Mouse (Mus musculus) cerebellum, adult 18-20 months (tissue): ENCODE measurements around the gene E130114P18Rik.

Source experiments
- DNase-seq, 2 experiments: peaks; one replicate each; pipeline ENCODE4 v3.0.0; 2021

The E130114P18Rik gene

DNA sequence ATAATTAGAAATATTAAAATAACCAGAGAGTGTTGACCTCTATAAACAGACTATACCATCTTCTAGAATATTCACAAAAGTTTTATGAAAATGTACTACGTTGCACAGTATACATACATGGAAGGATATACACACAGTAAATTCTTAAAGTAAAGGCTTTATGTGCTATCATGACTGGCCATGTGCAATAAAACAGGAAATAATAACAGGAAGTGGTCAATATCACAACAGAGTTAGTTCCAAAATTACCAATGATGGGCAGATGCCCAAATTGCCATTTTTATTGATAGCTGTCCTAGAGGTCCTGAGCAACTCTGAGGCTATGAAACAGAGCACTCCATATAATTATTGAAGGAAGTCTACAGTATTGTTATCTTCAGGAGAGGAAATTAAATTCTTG is 180.4 kb downstream of the E130114P18Rik start:
- no peak for DNase-seq

DNA sequence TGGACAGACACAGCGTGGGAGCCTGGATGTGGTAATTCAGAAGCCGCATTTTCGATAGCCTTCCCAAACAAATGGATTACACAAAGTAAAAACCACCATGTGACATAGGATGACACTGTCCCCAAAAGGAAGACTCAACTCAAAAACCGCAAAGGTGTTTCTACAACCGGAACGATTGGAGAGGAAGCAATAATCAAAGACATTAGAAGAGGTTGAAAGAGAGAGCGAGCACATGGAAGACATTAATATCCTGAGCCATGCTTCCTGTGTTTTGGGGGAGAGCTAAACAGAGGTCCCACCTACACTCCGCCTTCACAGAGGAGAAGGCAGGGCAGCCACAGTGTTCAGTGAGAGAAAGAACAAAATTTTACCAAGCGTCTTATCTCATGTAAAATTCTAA is 181.5 kb downstream of the E130114P18Rik start:
- DNase-seq = no peak

- DNase-seq = no peak
Observed at GRCm38 (mm10) chr4:97593869-97594268, 184.0 kb downstream of the E130114P18Rik start.

DNA sequence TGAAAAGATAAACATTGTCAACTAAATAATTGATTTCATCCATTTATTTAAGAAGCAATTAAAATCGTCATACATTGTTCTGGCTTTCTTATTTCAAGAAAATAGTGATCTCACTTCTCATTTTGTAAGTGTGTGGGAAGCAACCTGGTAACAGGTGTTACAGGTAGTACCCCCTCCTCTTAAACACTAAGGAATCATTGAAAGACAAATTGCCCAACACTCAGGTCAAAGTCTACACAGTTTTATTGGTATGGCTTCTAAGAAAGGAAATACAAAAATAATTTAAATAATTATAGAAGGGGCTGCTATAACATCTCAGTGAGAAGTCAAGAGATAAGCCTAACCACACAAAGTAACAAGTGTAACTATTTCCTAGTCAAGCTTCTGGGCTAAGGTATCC is 188.1 kb downstream of the E130114P18Rik start:
- no peak for DNase-seq

DNA sequence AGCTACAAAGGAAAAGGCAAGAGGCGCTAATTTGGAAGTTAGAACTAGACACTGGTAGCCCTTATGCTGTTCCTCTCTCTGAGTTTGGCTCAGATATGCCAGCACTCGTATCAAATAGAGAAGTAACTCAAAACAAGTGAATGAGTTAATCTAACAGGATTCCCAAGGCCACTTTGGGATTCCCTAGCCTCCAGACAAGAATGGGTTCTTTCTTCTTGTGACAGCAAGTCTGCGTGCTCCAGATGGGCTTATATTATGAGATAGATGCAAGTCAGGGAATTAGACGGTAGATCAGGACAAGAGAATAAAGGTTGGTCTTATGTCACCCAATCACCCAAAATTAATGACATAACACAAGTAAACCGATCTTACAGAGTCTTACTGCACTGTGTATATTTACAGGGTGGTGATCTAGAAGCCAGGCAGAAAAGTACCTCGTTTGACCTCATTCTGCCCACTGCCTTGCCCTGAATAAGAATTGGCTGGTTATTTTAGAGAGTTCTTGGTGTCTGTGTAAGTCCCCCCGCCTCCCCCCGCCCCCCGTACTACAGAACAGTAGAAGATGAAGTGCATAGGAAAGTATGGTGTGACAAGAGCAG is 190.4 kb downstream of the E130114P18Rik start:
- DNase-seq = no peak

DNA sequence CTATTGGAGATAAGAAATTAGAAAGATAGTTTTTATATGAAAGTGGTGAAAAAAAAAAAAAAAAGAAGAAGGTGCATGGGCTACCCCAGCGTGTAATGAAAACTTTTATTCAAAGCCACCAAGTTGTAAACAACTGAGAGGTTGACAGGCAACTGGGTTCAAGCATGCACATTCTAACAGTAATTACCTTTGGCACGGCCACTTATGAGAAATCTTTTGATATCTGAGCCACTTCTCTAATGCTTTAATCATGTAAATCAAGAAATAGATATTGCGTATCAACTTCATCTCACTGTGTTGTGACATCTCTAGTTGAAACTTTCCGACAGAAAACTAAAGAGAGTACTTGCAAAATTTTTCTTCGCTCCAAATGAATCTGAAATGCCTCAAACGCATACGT is 192.7 kb downstream of the E130114P18Rik start:
- DNase-seq = no peak

GRCm38 (mm10) chr4:97584445-97585130 is 193.3 kb downstream of the E130114P18Rik start:
- DNase-seq = no peak

DNA sequence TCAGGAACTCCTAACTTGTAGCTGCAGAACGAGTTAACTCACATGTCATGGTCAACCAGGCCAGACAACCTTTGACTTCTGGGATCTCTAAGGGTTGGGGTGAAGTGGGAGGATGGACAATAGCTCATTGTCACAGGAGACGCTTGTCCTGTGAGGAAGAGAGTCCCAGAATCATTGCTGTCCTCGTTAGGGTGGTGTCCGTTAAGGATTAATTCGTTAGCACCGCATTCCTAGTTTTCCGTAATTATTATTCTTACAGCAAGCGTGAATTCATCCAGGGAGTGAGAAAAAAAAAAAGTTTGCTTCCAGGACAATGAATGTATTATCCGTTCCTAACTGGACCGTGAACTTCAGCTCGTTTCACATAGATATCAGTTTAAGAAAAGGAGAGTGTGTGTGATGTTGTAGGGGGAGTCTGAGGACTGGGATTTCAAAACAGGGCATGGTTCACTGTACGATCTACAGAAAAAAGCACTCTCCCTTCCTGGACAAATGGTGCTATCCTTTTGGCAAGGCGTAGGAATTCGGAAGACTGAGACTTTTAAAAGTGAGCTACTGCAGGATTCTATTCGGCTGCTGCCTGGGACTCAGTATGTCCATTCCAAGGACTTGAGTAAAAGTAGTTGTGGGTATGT is 195.0 kb downstream of the E130114P18Rik start:
- DNase-seq = no peak

- DNase-seq = no peak
Observed at GRCm38 (mm10) chr4:97582064-97582415, 195.8 kb downstream of the E130114P18Rik start.

DNA sequence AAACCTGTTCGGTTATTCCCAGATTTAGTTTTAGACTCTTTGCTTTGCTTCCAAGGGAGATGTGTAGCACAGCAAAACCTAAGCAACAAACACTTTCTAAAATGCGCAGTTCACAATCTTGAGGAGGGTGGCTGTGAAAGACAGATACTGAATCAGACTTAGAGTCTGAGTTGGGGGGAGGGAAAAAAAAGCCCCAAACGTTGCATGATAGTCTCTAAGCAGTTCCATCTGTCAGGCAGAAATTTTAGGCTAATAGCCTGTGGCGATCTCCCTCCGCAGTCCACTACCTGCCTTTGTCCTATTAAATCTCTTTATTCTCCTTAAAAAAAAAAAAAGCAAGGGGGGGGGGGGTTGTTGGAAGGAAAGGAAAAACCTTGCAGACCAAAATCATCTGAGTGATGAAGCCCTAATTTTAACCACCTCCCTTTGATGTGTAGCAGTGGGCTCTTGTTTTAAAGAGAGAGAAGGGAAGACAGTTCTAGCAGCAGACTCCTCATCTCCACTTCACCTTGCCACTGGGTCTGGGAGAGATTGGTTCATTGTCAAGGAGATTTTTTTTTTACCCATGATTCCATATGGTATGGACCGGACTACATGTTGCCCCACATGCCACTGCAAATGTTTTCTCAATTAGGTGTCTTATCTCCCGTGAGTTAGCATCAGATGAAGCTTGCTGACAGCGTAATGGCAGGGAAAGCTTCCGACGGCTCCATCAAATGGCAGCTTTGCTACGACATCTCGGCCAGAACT is 196.4 kb downstream of the E130114P18Rik start:
- peak in 1 of 2 experiments; percentile 17 for DNase-seq

GRCm38 (mm10) chr4:97580906-97581305 is 197.0 kb downstream of the E130114P18Rik start:
- no peak for DNase-seq

- DNase-seq = no peak
Observed at GRCm38 (mm10) chr4:97578571-97579165, 199.2 kb downstream of the E130114P18Rik start.

- no peak for DNase-seq
Observed at GRCm38 (mm10) chr4:97577431-97577830, 200.4 kb downstream of the E130114P18Rik start.

DNA sequence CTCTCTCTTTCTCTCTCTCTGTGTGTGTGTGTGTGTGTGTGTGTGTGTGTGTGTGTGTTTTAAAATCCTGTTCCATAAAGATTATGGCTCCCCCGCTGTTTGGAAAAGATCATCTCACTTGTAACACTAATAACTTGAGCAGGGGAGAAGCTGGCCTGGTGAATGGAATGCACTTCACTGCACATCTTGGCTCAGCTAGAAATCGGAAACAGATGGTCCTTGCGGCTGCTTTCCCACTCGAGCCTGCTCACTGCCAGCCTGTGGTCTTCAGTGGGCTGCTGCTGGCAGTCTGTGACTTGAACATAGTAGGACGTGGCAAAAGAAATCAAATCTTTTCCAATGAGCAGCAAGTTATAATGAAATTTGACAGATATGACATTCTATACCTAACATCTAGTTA is 202.4 kb downstream of the E130114P18Rik start:
- peak; percentile 30 to 36 for DNase-seq

DNA sequence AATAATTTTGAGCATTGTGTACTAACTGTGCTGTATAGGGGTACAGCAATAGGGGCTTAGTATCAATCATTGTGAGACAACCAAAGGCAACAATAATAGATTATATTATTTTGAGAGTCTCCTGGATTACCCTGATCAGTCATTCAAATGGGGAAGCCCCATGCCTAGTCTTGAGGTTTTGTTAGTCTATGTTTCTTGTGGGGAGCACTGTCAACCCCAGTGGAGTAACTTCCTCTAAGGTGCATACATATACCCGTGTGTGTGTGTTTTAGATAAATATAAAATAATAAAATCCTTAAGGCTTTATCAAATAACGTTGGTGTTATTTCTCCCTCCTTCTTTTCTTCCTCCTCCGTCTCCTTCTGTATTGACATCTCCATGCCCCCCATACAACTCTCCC is 208.6 kb downstream of the E130114P18Rik start:
- no peak for DNase-seq

GRCm38 (mm10) chr4:97564656-97565055 is 213.2 kb downstream of the E130114P18Rik start:
- no peak for DNase-seq

DNA sequence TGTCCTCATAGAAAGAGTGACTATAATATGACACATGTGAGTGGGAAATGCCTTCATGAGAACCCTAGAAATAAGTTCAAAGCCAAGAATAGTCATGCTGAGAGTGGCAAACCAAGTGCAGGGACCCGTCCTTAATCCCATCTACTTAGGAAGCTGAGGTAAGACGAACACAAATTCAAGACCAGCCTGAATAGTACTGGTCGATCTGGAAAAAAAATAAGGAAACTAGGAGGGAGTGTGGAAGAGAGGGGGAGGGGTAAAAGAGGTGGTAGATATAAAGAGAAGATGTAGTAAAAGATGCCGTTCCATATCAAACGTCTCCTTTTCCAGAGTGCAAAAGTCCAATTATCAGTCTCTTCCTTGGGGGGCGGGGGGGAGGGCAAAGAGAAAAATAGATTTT is 213.7 kb downstream of the E130114P18Rik start:
- no peak for DNase-seq

DNA sequence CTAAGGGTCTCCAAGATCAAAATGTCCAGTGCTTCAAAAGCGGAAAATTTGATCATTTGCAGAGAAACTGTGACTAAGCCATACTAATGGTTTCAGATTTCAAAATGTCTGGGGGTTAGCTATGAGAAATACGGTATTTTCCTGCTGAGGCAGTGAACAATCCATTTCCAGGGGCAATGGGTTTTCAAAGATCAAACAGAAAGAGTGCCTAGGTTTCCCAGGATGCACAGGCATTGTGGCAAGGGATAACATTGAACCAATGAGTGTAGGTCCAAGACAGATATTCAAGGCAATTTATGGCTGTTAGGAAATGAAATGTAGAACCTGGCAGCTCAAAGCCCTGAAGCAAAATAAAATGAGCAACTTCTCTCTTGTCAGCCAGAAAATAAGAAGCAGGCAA is 220.3 kb downstream of the E130114P18Rik start:
- no peak for DNase-seq

DNA sequence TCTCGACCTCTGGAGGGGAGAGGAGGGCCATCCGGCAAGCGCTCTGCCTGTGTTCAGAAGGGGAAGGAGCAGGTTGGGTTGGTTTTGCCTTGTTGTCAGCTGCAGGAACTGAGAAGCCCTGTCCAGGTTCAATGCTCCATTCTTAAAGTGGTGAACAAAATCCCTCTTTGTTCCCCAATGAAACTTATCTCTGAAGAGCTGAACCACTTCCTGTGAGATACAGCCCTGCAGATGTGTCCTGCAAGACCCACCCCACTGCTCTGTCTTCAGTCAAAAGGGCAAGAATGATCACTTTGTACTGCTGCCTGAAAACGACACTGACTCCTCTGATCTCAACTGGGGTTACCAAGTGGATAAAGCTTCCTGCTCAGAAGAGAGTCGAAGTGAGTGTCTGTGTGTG is 233.9 kb downstream of the E130114P18Rik start:
- DNase-seq = no peak

DNA sequence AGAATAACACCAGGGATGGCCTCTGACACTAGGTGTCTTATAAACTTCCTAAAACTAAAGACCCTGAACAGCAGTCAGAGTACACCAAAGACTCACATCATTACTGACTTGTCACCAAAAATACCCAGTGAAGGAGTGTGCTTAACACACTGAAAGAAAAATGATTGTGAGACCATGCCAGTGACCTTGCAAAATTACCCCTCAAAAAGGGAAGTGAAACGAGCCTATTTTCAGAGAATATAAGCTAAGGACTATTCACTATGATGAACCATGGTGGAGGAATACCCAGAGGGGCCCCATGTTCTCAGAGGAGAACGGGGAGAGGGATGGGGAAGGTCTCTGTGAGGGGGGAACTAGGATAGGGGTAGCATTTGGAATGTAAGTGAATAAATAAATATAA is 245.8 kb downstream of the E130114P18Rik start:
- DNase-seq = no peak

GRCm38 (mm10) chr4:97528517-97528916 is 249.4 kb downstream of the E130114P18Rik start:
- no peak for DNase-seq
